Mouse (Mus musculus) embryo, embryonic 9.5 days (tissue): ENCODE data around the gene Fbxo28.

Experiments
- DNase-seq: peaks from one replicate; pipeline ENCODE4 v3.0.0-alpha.2; 2017; ENCODE audit errors: extremely low spot score

Gene Fbxo28

DNA sequence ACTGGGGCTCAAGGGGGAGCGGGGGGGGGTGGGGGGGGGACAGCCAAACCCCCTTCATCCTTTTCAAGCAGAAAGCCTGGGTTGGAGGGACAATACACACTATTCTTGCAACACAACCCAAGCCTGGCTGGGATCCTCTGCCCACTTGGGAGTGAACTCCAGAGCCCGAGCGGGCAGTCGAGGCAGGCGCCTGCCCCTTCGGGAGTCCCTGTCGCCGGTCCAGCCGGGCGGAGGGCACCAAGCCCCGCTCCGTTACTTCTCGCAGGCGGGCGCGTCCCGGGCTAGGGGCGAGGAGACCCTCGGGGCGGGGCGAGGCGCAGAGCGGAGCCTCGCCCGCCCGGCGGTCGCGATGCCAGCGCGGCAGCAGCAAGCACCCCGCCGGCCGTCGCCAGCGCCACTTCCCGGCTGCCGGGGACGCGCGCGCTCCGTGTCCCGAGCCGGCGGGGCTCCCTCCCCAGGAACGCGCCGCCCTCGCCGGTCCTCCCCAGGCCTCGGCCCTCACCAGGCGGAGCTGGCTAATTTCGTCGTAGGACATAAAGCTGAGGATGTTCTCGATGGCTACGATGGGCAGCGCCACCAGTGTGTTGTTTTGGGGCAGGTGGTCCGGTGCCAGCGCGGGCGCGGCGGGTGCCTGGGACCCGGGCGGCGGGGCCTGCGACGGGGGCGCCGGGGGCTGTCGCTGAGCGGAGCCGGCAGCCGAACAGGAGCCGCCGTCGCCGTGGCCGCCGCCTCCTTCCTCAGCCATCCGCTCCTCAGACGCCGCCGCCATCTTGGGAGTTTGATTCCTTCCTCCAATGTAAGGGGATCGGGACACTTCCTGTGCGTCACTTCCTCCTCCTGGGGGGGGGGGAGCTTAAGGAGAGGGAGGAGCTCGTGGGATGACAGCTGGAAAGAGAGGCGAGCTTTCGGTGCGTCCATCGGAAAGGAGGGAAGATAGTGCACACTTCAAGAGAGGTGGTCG, at the start of gene Fbxo28:
TSS of gene Fbxo28 (minus strand) at position 809 of the 961 bp plus-strand sequence.
- peak; percentile 91 for DNase-seq

DNA sequence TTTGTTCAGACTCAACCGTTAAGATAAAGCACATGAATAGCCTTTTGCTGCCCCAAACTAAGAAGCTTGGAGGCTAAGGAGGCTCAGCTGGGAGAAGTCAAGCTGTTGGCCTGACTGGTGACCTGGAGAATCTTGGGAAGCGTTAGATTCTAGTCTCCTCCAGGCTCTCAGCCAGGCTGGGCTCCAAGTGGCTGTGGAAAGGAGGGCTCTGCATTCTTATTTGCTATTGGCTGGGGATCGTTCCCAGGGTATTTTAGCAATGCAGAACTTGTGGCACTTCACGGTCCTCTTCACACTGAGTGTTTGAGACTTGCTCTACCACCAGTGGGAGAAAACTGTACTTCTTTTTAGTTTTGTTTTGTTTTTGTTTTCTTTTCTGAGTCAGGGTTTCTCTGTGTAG, 47.3 kb upstream of the Fbxo28 start:
- no peak for DNase-seq

DNA sequence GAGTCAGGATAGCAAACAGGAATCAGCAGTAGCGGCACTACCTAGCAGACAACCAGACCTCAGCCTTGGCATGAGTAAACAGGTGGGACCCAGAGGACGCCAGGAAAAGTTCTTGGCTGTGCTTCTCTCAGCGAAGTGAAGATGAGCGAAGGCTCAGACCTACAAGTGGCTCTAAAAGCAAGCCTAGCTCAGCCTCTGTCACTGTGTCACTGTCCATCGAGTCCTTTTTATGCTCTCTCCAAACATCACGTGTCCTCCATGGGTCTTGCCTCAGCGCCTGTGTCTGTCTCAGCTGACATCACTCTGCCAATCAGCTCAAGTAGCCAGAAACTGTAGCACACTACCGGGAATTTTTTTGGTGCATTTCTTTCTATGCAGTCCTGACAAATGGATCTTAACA, 45.0 kb upstream of the Fbxo28 start:
- DNase-seq: no peak

DNA sequence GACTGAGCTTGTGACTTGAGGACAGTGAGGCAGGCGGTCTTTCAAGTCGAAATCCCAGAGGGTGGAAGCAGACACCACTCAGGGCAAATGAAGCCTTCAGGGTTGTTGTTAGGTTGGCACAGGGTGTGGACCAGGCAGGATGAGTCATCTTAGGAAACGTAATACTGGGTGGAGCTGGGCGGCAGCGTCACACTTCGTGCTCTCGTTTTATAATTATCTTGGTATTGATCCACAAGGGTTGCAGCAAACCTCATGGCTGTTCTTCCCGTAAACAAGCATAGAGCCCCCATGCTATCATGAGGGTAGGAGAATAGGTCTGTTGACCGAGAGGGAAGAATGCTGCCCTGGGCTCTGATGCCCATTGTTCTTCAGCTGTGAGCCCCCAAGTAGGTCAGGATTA, 41.7 kb upstream of the Fbxo28 start:
- no peak for DNase-seq

DNA sequence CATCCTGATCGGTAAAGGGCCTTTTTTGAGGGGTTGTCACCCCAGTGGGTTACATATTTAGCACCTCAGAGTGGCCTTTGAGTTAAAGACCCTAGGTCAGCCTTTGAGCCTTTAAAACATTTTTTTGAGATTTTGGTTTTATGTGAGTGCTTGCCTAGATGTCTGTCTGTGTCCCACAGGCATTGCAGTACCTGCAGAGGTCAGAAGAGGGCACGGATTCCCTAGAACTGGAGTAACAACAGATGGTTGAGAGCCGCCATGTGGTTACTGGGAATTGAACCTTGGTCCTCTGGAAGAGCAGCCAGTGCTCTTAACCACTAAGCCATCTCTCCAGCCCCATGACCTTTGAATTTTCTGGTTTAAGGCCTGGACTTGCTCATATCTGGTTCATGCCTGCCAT, 39.9 kb upstream of the Fbxo28 start:
- DNase-seq: no peak

DNA sequence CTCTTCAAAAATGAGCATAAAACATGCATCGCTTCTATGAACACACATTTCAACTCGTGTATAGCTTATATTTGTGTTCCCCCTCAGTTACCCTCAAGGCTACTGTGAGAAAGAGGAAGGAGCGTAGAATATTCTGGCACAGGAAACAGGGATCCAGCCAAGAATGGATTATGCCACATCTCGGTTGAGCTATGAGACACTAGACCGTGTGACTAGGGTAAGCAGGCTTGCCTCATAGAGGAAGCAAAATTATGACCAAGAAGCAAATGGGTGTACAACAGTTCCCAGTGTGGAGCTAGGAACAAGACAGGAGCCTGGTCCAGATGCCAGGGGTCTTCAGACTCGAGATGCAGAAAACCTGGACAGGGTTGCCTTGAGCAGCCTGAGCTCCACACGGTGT, 39.3 kb upstream of the Fbxo28 start:
- no peak for DNase-seq

DNA sequence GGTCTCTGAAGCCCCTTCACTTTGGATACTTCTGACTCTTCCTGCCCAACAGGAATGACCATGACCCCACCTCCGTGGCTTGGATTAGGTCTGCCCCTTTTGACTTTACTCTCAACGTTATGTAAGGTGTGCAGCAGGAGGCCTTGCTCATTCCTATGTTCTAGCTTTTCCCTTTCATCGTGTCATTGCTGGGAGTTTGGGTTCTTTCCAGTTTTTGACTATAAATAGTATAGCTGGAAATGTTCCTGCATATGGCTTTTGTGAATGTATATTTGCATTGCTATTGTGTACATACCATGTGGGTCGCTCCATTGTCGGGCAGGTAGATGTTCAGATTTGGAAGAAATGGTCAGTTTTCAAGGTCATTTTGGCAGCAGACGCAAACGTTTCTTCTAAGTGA, 37.4 kb upstream of the Fbxo28 start:
- DNase-seq: no peak

DNA sequence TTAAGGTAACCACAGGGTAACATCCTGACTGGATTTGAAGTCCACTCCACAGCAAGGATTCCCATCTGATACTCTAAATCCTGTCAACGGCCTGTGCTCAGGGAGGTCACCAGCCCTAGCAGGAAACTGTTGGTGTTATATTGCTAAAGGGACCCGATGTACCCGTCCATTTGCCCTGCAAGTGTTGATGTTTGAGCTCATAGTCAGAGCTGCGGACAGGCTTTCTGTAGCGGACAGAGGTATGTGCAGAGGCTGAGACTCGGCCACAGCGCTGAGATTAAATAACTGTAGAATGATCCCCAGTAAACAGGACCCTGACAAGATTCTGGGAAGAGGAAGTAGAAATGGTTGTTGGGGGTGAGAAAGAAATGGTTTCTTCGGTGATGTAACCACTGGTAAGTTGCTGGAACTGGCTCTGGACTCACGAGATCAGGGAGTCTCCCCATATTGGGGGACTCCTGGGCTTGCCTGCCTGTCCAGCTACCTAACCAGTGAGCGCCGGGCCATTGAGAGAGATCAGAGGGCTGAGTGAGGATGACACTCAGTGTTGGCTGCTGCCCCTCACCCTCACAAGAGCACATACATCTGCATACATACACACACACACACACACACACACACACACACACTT, 36.9 kb upstream of the Fbxo28 start:
- no peak for DNase-seq

DNA sequence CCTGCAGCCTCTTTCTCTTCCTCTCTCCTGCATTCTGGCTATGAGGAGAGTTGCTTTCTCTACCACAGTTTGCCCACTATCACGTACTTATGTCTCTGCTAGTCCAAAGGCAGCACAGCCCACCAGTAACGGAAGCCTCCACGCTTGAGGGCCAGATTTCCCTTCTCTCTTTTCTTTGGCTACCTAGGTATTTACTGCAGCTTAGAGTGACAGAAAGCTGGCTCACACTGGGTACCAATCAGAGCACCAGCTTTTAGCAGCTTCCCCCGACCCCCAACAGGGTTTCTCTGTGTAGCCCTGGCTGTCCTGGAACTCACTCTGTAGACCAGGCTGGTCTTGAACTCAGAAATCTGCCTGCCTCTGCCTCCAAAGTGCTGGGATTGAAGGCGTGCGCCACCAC, 36.1 kb upstream of the Fbxo28 start:
- no peak for DNase-seq

DNA sequence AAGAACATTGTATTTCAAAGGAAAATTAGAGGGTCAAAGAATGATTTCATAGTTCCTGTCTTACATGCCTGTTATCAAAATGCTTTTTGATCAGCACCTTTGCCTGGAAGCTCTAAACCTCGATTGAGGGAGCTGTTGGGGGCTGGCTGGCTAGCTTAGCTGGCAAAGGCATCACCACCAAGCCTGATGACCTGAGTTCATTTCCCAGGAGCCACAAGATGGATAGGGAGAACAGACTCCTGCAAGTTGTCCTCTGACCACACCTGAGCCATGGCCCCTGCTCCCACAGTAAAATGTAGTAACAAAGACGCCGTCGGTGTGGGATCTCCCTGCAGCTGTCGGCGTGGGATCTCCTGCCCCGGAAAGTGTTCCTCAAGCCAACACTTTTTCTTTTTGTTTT, 35.4 kb upstream of the Fbxo28 start:
- no peak for DNase-seq

DNA sequence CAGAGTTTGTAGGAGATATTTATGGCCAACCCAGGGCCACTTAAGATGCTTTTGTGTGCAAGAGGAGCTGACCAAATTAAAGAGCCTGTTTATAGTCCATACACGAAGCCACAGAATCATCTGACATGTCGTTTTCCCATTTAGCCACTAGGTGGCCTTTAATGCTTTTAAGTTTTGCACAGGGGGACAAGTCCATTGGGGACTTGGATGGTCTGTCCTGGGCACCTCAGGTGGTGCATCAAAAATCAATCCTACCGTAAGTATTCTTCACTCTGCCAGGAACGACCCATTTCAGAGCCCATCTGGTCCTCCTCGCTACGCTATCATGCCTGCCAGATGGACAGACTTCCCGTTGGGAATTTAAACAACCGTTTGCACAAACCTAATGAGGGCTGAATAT, 34.8 kb upstream of the Fbxo28 start:
- DNase-seq: peak; percentile 51

DNA sequence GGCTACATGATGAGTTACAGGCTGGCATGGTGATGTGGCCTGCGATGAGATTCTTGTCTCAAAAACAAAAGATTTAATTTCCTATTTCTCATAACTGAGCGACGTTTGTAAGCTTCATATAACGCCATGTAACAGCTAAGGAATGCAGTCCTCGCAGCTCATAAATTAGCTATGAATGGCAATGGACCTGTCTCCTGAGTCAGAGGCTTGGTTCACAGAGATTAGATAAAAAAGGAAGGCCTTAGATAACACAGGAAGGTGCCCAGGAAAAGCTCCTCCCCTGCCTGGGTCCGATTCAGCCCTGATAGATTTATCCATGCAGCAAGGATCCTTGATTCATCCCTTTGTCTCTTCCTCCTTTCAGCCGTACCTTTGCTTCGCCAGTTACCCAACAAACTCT, 30.5 kb upstream of the Fbxo28 start:
- DNase-seq: no peak

DNA sequence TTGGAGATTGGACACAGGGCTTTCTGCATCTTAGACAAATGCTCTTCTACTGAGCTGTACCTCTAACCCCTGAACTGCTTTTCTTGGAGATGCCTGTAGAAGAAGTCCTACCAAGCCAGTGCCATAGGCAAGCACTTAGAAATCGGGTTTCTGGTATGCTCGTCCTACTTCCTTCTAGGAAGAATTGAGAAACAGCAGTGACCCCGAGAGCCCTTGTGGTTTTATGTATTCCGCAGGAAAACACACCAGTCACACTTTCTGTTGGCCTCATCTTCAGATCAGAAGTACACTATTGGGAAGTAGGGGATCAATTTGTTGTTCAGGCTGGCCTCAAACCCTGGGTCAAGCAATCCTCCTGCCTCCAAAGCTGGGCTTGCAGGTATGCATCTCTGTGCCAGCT, 28.0 kb upstream of the Fbxo28 start:
- DNase-seq: no peak

DNA sequence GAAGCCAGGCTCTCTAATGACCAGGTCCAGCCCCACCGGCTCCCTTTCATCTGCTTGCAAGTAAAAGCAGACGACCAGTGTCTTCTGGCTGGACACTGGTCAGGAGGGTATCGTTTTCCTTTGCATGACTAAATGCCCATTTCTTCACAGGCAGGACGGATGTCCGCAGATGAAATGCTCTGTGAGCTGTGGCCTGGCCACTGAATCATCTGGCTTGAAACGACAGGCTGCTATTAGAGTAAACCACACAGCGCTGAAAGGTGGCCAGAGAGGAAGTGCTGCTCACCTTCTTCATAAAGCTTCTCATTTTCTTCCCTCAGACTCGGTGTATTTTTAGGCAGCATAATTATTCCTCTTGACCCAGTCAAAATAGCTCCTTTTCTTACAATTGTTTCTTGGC, 27.4 kb upstream of the Fbxo28 start:
- DNase-seq: no peak

DNA sequence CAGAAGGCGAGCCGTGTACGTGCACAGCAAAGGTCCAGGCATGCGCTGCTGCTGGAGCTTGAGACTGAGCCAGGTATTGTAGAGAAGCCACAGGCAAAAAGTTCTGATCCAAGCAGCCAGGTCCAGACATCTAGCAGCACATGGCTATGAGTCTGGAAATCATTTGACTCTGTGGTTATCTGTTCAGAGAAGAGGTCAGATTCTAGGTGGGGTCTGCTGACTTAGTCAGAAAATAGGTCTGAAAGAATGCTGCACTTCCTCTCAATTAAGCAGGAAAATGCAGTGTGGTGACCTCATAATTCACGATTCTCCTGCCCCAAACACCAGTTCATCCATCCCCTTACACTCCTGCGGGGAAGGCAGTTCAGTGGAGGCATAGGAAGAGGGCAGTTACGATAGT, 26.9 kb upstream of the Fbxo28 start:
- no peak for DNase-seq

DNA sequence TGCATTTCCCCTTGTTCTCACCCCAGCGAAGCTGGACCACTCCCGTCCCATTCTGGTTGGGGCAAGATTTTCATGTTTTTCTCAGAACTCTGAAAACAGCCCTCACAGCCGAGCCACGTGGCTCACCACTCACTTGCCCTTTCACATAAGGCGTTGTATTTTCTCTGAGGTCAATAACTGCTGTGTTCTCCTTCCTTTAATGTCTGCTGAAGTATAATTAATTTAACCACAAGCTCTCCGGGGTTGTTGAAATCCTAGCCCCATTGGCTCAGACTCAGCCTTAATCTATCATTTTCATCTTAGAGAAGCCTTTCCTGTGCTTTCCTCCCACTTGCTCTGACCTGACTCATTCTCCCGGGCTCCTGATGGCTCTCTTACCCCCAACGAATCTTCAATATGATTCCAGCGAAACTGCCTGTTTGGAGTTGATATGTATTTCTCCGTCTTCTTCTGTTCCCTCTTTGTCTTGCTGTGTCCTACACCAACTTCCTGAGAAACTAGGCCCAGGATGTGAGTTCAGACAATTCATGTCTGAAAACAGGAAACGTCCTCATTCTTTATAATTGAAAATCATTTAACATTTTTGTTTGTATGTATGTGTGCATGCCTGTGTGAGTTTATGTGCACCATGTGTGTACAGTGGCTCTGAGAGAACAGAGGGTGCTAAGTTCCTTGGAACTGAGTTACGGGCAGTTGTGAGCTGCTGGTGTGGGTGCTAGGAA, 22.4 kb upstream of the Fbxo28 start:
- no peak for DNase-seq

DNA sequence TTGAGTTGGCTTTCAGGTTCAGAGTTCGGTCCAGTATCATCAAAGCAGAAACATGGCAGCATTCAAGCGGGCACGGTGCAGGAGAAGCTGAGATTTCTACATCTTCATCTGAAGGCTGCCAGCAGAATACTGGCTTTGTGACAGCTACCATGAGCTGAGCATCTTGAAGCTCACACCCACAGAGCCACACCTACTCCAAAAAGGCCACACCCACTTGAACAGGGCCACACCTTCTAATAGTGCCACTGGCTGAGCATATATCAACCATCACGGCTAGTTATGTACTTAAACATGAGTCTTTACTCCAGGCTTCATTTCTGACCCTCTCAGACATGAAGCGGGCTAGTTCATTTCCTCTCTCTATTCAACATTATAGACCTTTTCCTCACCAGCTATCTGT, 21.3 kb upstream of the Fbxo28 start:
- DNase-seq: no peak

DNA sequence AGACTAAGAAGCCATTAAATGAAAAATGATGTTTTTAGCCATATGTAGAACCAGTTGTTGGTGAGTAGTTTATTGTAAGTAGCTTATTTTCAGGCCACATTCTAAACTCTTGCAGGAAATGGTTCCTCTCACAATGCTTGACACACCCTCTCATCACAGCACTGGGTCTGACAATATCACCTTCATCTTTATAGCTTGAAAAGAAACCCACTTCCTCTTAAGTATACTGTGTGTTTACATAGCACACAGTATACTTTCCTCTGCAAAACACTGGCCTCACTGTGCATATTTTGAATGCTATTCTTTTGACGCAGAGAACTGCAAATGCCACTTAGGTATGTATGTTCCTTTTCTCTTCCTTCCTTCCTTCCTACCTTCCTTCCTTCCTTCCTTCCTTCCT, 16.7 kb upstream of the Fbxo28 start:
- DNase-seq: no peak

DNA sequence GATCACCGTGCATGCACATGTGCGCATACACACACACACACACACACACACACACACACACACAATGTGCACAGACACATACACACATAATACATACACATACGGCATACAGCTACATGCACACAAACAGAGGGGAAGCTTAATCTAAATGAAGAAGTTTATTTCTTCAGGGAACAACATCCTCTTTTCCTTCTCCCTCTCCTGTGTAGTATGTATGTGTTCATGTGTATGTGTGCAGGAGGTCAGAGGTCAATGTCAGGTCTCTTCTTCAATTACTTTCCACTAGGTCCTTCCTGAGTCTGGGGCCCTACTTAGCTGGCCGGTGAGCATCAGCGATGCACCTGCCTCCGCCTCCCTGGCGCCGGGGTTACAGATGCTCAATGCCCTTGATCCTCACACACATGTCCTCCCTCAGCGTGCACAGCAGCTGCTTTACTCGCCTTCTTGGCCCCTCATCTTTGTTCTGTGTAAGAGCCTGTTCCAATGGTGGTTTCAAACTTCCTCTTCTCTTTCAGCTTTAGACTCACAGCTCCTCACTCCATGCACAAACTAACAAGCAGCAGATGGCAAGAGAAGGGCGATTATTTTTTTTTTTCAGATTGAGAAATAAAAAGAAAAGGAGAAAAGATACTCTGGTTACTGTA, 13.2 kb upstream of the Fbxo28 start:
- DNase-seq: no peak

DNA sequence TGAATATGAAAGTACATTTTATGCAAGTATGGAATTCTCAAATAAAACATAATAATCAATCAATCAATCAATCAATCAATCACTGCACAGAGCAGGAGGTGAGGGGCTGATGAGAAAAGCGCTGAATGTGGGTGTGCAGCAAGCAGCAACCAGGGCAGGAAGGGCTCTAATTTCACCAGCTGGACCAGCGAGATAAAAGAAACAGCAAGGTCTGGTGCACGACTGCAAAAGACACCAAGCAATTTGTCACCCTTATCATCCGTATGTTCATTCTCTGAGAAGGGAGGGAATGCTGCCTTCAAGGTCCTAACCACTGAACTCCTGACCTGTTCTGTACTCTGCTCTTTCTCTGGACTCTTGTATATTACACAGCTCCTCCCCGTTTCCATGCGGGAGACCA, 8.1 kb upstream of the Fbxo28 start:
- DNase-seq: no peak

DNA sequence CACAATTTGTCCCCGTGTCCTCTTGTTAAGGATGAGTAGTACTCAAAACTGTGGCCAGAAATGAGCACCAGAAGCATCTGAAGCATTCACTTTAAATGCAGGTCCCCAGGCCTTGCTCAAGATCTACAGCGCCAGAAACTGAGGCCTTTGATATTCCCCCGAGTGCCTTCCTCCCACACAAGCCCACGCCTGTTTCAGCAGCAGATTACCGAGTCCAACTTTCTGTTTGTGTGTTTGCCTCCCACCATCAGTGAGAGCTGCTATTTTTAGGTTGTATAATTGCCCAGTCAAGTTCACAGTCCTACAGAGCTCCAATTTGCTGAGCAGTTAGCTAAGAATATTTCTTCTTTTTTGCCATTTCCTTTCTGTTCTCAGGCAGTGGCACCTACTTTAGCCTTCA, 5.1 kb upstream of the Fbxo28 start:
- no peak for DNase-seq

DNA sequence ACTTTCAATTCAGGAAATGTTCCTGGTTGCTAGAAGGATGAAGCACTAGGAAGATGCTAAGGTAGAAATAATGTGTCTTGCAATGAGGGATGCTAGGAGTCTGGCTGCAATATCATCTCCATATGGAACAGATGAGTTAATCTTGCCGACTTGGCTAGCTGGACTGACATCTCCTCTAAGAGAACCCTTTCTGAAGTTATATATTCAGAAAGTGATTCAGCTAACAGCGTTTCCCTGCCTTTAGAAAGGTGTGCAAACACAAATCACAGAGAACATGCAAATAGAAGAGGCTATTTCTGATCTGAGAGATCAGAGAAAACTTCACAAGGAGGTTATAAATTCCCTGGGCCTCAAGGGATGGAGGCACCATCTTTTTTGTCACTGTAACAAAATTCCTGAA, 4.4 kb upstream of the Fbxo28 start:
- no peak for DNase-seq
